Mouse (Mus musculus) erythroblast, embryonic 14.5 days (primary cell): Measurements from ENCODE around the gene Fosb.

Experiments used
- GATA1 ChIP-seq: IDR thresholded peaks from 2 replicates; pipeline ENCODE4 v1.6.1; 2012; ENCODE audit warnings: low read length, inconsistent platforms, mixed read lengths
- TAL1 ChIP-seq: IDR thresholded peaks from 3 replicates; pipeline ENCODE4 v1.6.1; 2012; ENCODE audit warnings: low read length, inconsistent platforms, mixed read lengths

DNA sequence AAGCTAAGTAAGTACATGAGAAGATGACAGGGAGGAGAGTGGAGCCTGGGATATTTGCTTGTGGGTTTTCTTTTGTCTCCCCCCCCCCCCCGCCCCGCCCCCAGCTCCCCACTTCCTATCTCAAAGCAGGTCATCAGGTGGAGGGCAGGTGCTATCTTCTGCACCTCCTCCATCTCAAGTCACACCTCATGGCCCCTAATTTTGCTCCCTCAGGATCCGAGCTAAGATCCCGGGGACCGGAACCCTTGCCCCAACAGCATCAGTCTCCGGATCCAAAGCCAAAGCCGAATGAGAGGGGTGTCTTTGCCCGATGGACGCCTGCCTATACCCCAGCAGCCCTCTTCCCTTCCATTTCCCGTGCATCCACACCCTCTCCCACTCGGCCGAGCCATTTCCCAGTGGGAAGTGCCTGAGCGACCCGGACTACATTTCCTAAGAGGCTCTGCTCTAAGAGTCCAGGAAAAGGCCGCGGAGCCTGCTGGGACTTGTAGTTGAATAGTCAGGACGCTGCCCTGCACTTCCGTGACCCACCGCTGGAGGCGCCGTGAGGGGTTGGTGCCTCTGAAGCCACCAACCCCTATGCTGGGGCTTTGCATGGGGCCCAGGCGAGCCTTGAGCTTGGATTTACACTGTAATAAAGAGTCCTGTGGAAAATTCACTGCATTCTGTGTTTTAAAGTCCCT, 14.2 kb downstream of the Fosb start:
- no peak for TF ChIP-seq TAL1
- TF ChIP-seq GATA1, result no peak
